In genomic region chr9:25143950-25144349, GRCm38 (mm10) we compare ENCODE assay signal across 32 mouse cellular contexts. TPM values are rescaled to one million over a fixed set of nuclear protein-coding genes. Genes with fewer than 3 reads are reported as not detected.
DNase-seq lines count a peak whose midpoint lies in the region; ATAC-seq and TF ChIP-seq lines count a peak whose summit lies in the region.
"Had no signal": no experiment of that assay in that cellular context is flagged by ENCODE, and none has a peak within 500 bp of the region (broad histone marks: within the 10 kb centered on the region; RNA-seq: fewer than 3 reads in every experiment).

No protein-coding gene starts in this region.

- ATAC-seq in liver, embryonic 11.5 days (replicated peaks; ENCODE audit: low FRiP score), result 0 out of 2 replicates have a peak, but pooled peaks have one; percentile 48
- no peak for ATAC-seq in liver, postnatal 0 days
- peak; percentile 62 for ATAC-seq in liver, embryonic 13.5 days (ENCODE audit: low read depth)
- no peak for ATAC-seq in inflammation-experienced regulatory T-cells, adult 6 months
- ATAC-seq in kidney, embryonic 15.5 days (replicated peaks; ENCODE audit: low FRiP score), result no peak
- ATAC-seq: forebrain, embryonic 13.5 days; forebrain, embryonic 16.5 days; hindbrain, embryonic 16.5 days; Patski had no signal

- no peak for DNase-seq in liver, embryonic 11.5 days (ENCODE audit: low spot score)
- no peak for DNase-seq in liver, postnatal 0 days
- DNase-seq in adipocyte (ENCODE audit: low spot score), result peak; percentile 35
- no peak for DNase-seq in liver, embryonic 13.5 days
- DNase-seq: adrenal gland, adult 2 months; adrenal gland, postnatal 14 days; cerebellum, adult 11 months; cerebellum, adult 2 months; cerebellum, adult 9-11 months; cerebellum, postnatal 25 days; embryo, embryonic 11 days; gastrocnemius, postnatal 25 days; heart, adult 18-20 months; heart, postnatal 10 days; heart, postnatal 36 days had no signal

- no peak overlapping the region for H3K27ac ChIP-seq in liver, embryonic 11.5 days (ENCODE audit: low read depth, low read length)
- H3K27ac ChIP-seq in liver, postnatal 0 days (ENCODE audit: low read depth), result no peak overlapping the region
- H3K27ac ChIP-seq in liver, embryonic 13.5 days, result no peak overlapping the region
- H3K27ac ChIP-seq in kidney, embryonic 15.5 days, result no peak overlapping the region
- H3K27ac ChIP-seq: embryonic facial prominence, embryonic 10.5 days; embryonic facial prominence, embryonic 13.5 days; forebrain, embryonic 10.5 days; forebrain, embryonic 13.5 days; heart, embryonic 15.5 days; hindbrain, embryonic 10.5 days; hindbrain, embryonic 13.5 days had no signal

- no peak overlapping the region for H3K4me2 ChIP-seq in liver, embryonic 11.5 days
- no peak overlapping the region for H3K4me2 ChIP-seq in liver, postnatal 0 days (ENCODE audit: low read depth, low read length)
- H3K4me2 ChIP-seq in liver, embryonic 13.5 days, result no peak overlapping the region
- H3K4me2 ChIP-seq in kidney, embryonic 15.5 days, result no peak overlapping the region
- H3K4me2 ChIP-seq: embryonic facial prominence, embryonic 13.5 days; forebrain, embryonic 13.5 days; heart, embryonic 12.5 days; heart, embryonic 15.5 days; hindbrain, embryonic 13.5 days had no signal

- H3K9ac ChIP-seq in liver, embryonic 11.5 days (ENCODE audit: low read depth, low read length), result no peak overlapping the region
- H3K9ac ChIP-seq in liver, postnatal 0 days (replicated peaks), result no peak overlapping the region
- no peak overlapping the region for H3K9ac ChIP-seq in liver, embryonic 13.5 days
- no peak overlapping the region for H3K9ac ChIP-seq in kidney, embryonic 15.5 days
- H3K9ac ChIP-seq: embryonic facial prominence, embryonic 13.5 days; forebrain, embryonic 13.5 days; heart, embryonic 12.5 days; heart, embryonic 15.5 days; hindbrain, embryonic 13.5 days had no signal

- H3K36me3 ChIP-seq in liver, embryonic 11.5 days (ENCODE audit: control insufficient read depth, insufficient read depth, low read length), result no peaks in the 10 kb centered on the region
- no peaks in the 10 kb centered on the region for H3K36me3 ChIP-seq in liver, postnatal 0 days (replicated peaks; ENCODE audit: insufficient read depth, low read length)
- no peaks in the 10 kb centered on the region for H3K36me3 ChIP-seq in liver, embryonic 13.5 days
- no peaks in the 10 kb centered on the region for H3K36me3 ChIP-seq in kidney, embryonic 15.5 days
- H3K36me3 ChIP-seq: heart, embryonic 12.5 days; heart, embryonic 15.5 days; hindbrain, embryonic 13.5 days had no signal

- no peaks in the 10 kb centered on the region for H3K9me3 ChIP-seq in liver, embryonic 11.5 days (ENCODE audit: control insufficient read depth, low read length)
- no peaks in the 10 kb centered on the region for H3K9me3 ChIP-seq in liver, postnatal 0 days (ENCODE audit: low read length)
- H3K9me3 ChIP-seq in liver, embryonic 13.5 days (replicated peaks), result no peaks in the 10 kb centered on the region
- H3K9me3 ChIP-seq in kidney, embryonic 15.5 days (replicated peaks), result no peaks in the 10 kb centered on the region
- H3K9me3 ChIP-seq: embryonic facial prominence, embryonic 10.5 days; embryonic facial prominence, embryonic 13.5 days; forebrain, embryonic 10.5 days; forebrain, embryonic 13.5 days; heart, embryonic 12.5 days; heart, embryonic 15.5 days; hindbrain, embryonic 10.5 days; hindbrain, embryonic 13.5 days had no signal

- no peak overlapping the region for H3K4me3 ChIP-seq in liver, embryonic 11.5 days (ENCODE audit: low read depth, low read length)
- H3K4me3 ChIP-seq in liver, postnatal 0 days (ENCODE audit: low read depth, low read length), result no peak overlapping the region
- no peak overlapping the region for H3K4me3 ChIP-seq in liver, embryonic 13.5 days (replicated peaks)
- no peak overlapping the region for H3K4me3 ChIP-seq in kidney, embryonic 15.5 days (replicated peaks)
- H3K4me3 ChIP-seq: embryonic facial prominence, embryonic 10.5 days; embryonic facial prominence, embryonic 13.5 days; erythroblast, embryonic 14.5 days; forebrain, embryonic 10.5 days; forebrain, embryonic 13.5 days; heart, embryonic 12.5 days; heart, embryonic 15.5 days; hindbrain, embryonic 10.5 days; hindbrain, embryonic 13.5 days had no signal

- H3K27me3 ChIP-seq in liver, embryonic 11.5 days (replicated peaks; ENCODE audit: control insufficient read depth, insufficient read depth, low read length), result no peaks in the 10 kb centered on the region
- no peaks in the 10 kb centered on the region for H3K27me3 ChIP-seq in liver, postnatal 0 days (ENCODE audit: insufficient read depth, low read length)
- H3K27me3 ChIP-seq in liver, embryonic 13.5 days, result no peaks in the 10 kb centered on the region
- H3K27me3 ChIP-seq in kidney, embryonic 15.5 days, result no peaks in the 10 kb centered on the region
- H3K27me3 ChIP-seq: embryonic facial prominence, embryonic 13.5 days; forebrain, embryonic 13.5 days; heart, embryonic 12.5 days; heart, embryonic 15.5 days; hindbrain, embryonic 13.5 days; Patski had no signal

- TF ChIP-seq CTCF in liver, postnatal 0 days (IDR thresholded peaks at IDR 0.05; ENCODE audit: low read depth), result no peak

- peaks cover 15% of the 10 kb centered on the region for H3K4me1 ChIP-seq in liver, embryonic 11.5 days (replicated peaks; ENCODE audit: control insufficient read depth, insufficient read depth, low read length)
- H3K4me1 ChIP-seq in liver, postnatal 0 days (ENCODE audit: insufficient read depth), result peaks cover 25% of the 10 kb centered on the region
- H3K4me1 ChIP-seq in liver, embryonic 13.5 days (replicated peaks), result peaks cover 55% of the 10 kb centered on the region
- peaks cover 7% of the 10 kb centered on the region for H3K4me1 ChIP-seq in kidney, embryonic 15.5 days

- TF ChIP-seq EP300 in liver, postnatal 0 days (IDR thresholded peaks at IDR 0.05; ENCODE audit: low read depth), result no peak

RNA-seq across cellular contexts. Expression of gene Herpud2, which starts 7.7 kb away (rescaled TPM):
- polyA plus RNA-seq in liver, embryonic 11.5 days (2014; fragmentation: Nextera tagmentation; extraction: Ambion mirVana), result 23.2 and 27.0 TPM in 2 replicates
- 12.7 and 13.7 TPM in 2 replicates for polyA plus RNA-seq in liver, postnatal 0 days (2015; fragmentation: Nextera tagmentation; extraction: Ambion mirVana)
- 13.5 and 15.9 TPM in 2 replicates for polyA plus RNA-seq in liver, embryonic 13.5 days (2015; fragmentation: Nextera tagmentation; extraction: Ambion mirVana)
- polyA plus RNA-seq in inflammation-experienced regulatory T-cells, adult 6 months (2017; shearing (Covaris generic)), result 10 to 100 TPM; 12.1 to 15.7 (median 14.6) TPM
- 32.4 and 32.7 TPM in 2 replicates for polyA plus RNA-seq in kidney, embryonic 15.5 days (2015; fragmentation: Nextera tagmentation; extraction: Ambion mirVana)

RNA-seq across cellular contexts. Expression of gene Gm10181, which starts 54.7 kb away (rescaled TPM):
- polyA plus RNA-seq in liver, embryonic 11.5 days (2014; fragmentation: Nextera tagmentation; extraction: Ambion mirVana), result not detected in 2 replicates
- polyA plus RNA-seq in liver, postnatal 0 days (2015; fragmentation: Nextera tagmentation; extraction: Ambion mirVana), result not detected in 2 replicates
- not detected in 2 replicates for polyA plus RNA-seq in liver, embryonic 13.5 days (2015; fragmentation: Nextera tagmentation; extraction: Ambion mirVana)
- polyA plus RNA-seq in inflammation-experienced regulatory T-cells, adult 6 months (2017; shearing (Covaris generic)), result not detected
- not detected in 2 replicates for polyA plus RNA-seq in kidney, embryonic 15.5 days (2015; fragmentation: Nextera tagmentation; extraction: Ambion mirVana)
- polyA plus RNA-seq: adrenal gland, adult 2 months; C2C12; cerebellum, adult 2 months; cortical plate, adult 2 months; embryonic facial prominence, embryonic 10.5 days; embryonic facial prominence, embryonic 13.5 days; erythroblast, embryonic 14.5 days; forebrain, embryonic 10.5 days; forebrain, embryonic 13.5 days; forebrain, embryonic 16.5 days; gonadal fat pad, adult 2 months; heart, embryonic 12.5 days; heart, embryonic 15.5 days; hindbrain, embryonic 10.5 days; hindbrain, embryonic 13.5 days; hindbrain, embryonic 16.5 days; Patski had no signal

Comparison
In these comparisons a context has a peak if more than half of its experiments do, and no peak if none do; other contexts are left out.
1. ATAC-seq: peak in liver, embryonic 11.5 days (single experiment) and liver, embryonic 13.5 days (single experiment); none in liver, postnatal 0 days (single experiment), inflammation-experienced regulatory T-cells, adult 6 months (single experiment) and kidney, embryonic 15.5 days (single experiment).